Comparison of ENCODE assay signal across 8 mouse cellular contexts in genomic region chr5:129847558-129847820, GRCm38 (mm10). TPM values are rescaled to one million over a fixed set of nuclear protein-coding genes. Genes with fewer than 3 reads are reported as not detected.
A peak's percentile ranks its signal among the peaks of the same experiment; 100 is the strongest.
DNase-seq lines count a peak whose midpoint lies in the region; ATAC-seq and TF ChIP-seq lines count a peak whose summit lies in the region.

No protein-coding gene starts in this region.

- 33% methylated on average over 8 of the region's 8 CpGs for WGBS in heart, adult 2 months
- WGBS in forebrain, embryonic 16.5 days, result 59% methylated on average over 8 of the region's 8 CpGs

- no peak for TF ChIP-seq POLR2A in heart, adult 2 months (IDR thresholded peaks at IDR 0.05; ENCODE audit: insufficient read depth, low read depth, low read length)

- DNase-seq in heart, adult 2 months, result no peak
- DNase-seq in heart, postnatal 10 days, result no peak
- DNase-seq in right cerebral cortex, postnatal 14 days, result no peak
- DNase-seq in right cerebral cortex, adult 18-20 months, result no peak
- DNase-seq in layer of hippocampus, adult 9-10 months (ENCODE audit: low spot score), result no peak

- no peak for ATAC-seq in forebrain, embryonic 16.5 days
- 0 out of 2 replicates have a peak, but pooled peaks have one; percentile 15 for ATAC-seq in megakaryocyte, adult 5-6 weeks (ENCODE audit: poor library complexity, severe bottlenecking)

- H3K9me3 ChIP-seq in E14TG2a.4 (ENCODE audit: low read length), result no peaks in the 10 kb centered on the region
- no peaks in the 10 kb centered on the region for H3K9me3 ChIP-seq in forebrain, embryonic 16.5 days (ENCODE audit: control insufficient read depth, low read length)

- intact Hi-C loops in heart, adult 2 months (cut with DNase I), result no loop called here
- intact Hi-C loops in heart, postnatal 10 days (cut with DNase I), result no loop called here

- H3K4me2 ChIP-seq in forebrain, embryonic 16.5 days (ENCODE audit: low read length), result peak overlapping the region; percentile 77

- H3K9ac ChIP-seq in heart, adult 2 months (ENCODE audit: low read depth, low read length), result 0 out of 2 replicates have a peak overlapping the region, but pooled peaks have one; percentile 25
- peak overlapping the region; percentile 74 for H3K9ac ChIP-seq in forebrain, embryonic 16.5 days (replicated peaks; ENCODE audit: low read depth, low read length)

- no peak overlapping the region; the same call in 1 of the 2 replicates for H3K27ac ChIP-seq in heart, adult 2 months
- no peak overlapping the region for H3K27ac ChIP-seq in forebrain, embryonic 16.5 days (ENCODE audit: low read length)

- TF ChIP-seq EP300 in heart, adult 2 months (IDR thresholded peaks at IDR 0.05; ENCODE audit: insufficient read depth, low read depth, low read length), result no peak

- no peaks in the 10 kb centered on the region for H3K27me3 ChIP-seq in heart, adult 2 months (ENCODE audit: control insufficient read depth, insufficient read depth, low read length)
- H3K27me3 ChIP-seq in E14TG2a.4 (ENCODE audit: insufficient read depth, low read length), result no peaks in the 10 kb centered on the region
- no peaks in the 10 kb centered on the region for H3K27me3 ChIP-seq in forebrain, embryonic 16.5 days (replicated peaks; ENCODE audit: control insufficient read depth, insufficient read depth, low read length)

- no peak for TF ChIP-seq CTCF in heart, adult 2 months (IDR thresholded peaks at IDR 0.05)
- no peak for TF ChIP-seq CTCF in E14TG2a.4 (conservative IDR thresholded peaks at IDR 0.05; ENCODE audit: low read length)

- no peaks in the 10 kb centered on the region for H3K79me2 ChIP-seq in heart, adult 2 months (replicated peaks; ENCODE audit: control insufficient read depth, insufficient read depth, low read length)

- H3K36me3 ChIP-seq in heart, adult 2 months (ENCODE audit: control insufficient read depth, insufficient read depth, low read length), result peaks cover 7% of the 10 kb centered on the region
- peaks cover 41% of the 10 kb centered on the region for H3K36me3 ChIP-seq in E14TG2a.4 (ENCODE audit: insufficient read depth, low read length)
- H3K36me3 ChIP-seq in forebrain, embryonic 16.5 days (ENCODE audit: control insufficient read depth, insufficient read depth), result peaks cover 20% of the 10 kb centered on the region

- H3K4me3 ChIP-seq in heart, adult 2 months, result peak overlapping the region; percentile 71
- H3K4me3 ChIP-seq in E14TG2a.4 (replicated peaks; ENCODE audit: low read length), result peak overlapping the region; percentile 85
- H3K4me3 ChIP-seq in forebrain, embryonic 16.5 days (replicated peaks; ENCODE audit: low read length), result peak overlapping the region; percentile 78

- H3K4me1 ChIP-seq in heart, adult 2 months (ENCODE audit: control insufficient read depth, insufficient read depth, low read length), result peaks cover 2% of the 10 kb centered on the region
- peaks cover 37% of the 10 kb centered on the region for H3K4me1 ChIP-seq in E14TG2a.4 (replicated peaks; ENCODE audit: low read depth, low read length)
- H3K4me1 ChIP-seq in forebrain, embryonic 16.5 days (replicated peaks; ENCODE audit: control insufficient read depth, insufficient read depth, low read length), result peaks cover 12% of the 10 kb centered on the region

RNA-seq across cellular contexts. Expression of gene Sumf2, which starts 0.7 kb away (rescaled TPM):
- 10 to 100 TPM in 1 of 2 experiments, 1 to 10 TPM in 1; 9.1 to 10.9 TPM for total RNA-seq in heart, adult 2 months (2021)
- 6.2 and 7.0 TPM in 2 replicates for polyA plus RNA-seq in heart, adult 2 months (2012; rRNA removed)
- total RNA-seq in heart, postnatal 10 days (2021), result 10 to 100 TPM; 15.2 to 15.6 TPM
- 25.8 and 29.5 TPM in 2 replicates for polyA plus RNA-seq in forebrain, embryonic 16.5 days (2015; fragmentation: Nextera tagmentation; extraction: Ambion mirVana)
- 3.7 TPM in 2 replicates for total RNA-seq in megakaryocyte, adult 5-6 weeks (2015)
- 13.5 and 18.7 TPM in 2 replicates for total RNA-seq in megakaryocyte, adult 5-6 weeks (2017)

RNA-seq across cellular contexts. Expression of gene Chchd2, which starts 39.8 kb away (rescaled TPM):
- total RNA-seq in heart, adult 2 months (2021), result 1,000 to 10,000 TPM; 1,016 to 1,153 TPM
- 778 and 988 TPM in 2 replicates for polyA plus RNA-seq in heart, adult 2 months (2012; rRNA removed)
- 100 to 1,000 TPM; 922 to 943 TPM for total RNA-seq in heart, postnatal 10 days (2021)
- polyA plus RNA-seq in forebrain, embryonic 16.5 days (2015; fragmentation: Nextera tagmentation; extraction: Ambion mirVana), result 801 and 835 TPM in 2 replicates
- 261 and 270 TPM in 2 replicates for total RNA-seq in megakaryocyte, adult 5-6 weeks (2015)
- total RNA-seq in megakaryocyte, adult 5-6 weeks (2017), result 123 and 132 TPM in 2 replicates

RNA-seq across cellular contexts. Expression of gene Zbed5, which starts 48.0 kb away (rescaled TPM):
- under 1 TPM; 0.26 to 0.55 TPM for total RNA-seq in heart, adult 2 months (2021)
- polyA plus RNA-seq in heart, adult 2 months (2012; rRNA removed), result 0.33 and 0.85 TPM in 2 replicates
- total RNA-seq in heart, postnatal 10 days (2021), result under 1 TPM; 0.89 to 0.97 TPM
- 19.9 and 21.4 TPM in 2 replicates for polyA plus RNA-seq in forebrain, embryonic 16.5 days (2015; fragmentation: Nextera tagmentation; extraction: Ambion mirVana)
- 0.07 TPM in 1 of 2 replicates, not detected in the other for total RNA-seq in megakaryocyte, adult 5-6 weeks (2015)
- not detected in 2 replicates for total RNA-seq in megakaryocyte, adult 5-6 weeks (2017)

RNA-seq across cellular contexts. Expression of gene Phkg1, which starts 50.9 kb away (rescaled TPM):
- 10 to 100 TPM; 15.5 to 16.8 TPM for total RNA-seq in heart, adult 2 months (2021)
- polyA plus RNA-seq in heart, adult 2 months (2012; rRNA removed), result 39.8 and 69.6 TPM in 2 replicates
- total RNA-seq in heart, postnatal 10 days (2021), result 1 to 10 TPM; 3.2 to 5.7 TPM
- 0.43 and 0.62 TPM in 2 replicates for polyA plus RNA-seq in forebrain, embryonic 16.5 days (2015; fragmentation: Nextera tagmentation; extraction: Ambion mirVana)
- total RNA-seq in megakaryocyte, adult 5-6 weeks (2015), result not detected in 2 replicates
- 0.41 TPM in 1 of 2 replicates, not detected in the other for total RNA-seq in megakaryocyte, adult 5-6 weeks (2017)
